Mouse (Mus musculus): Measurements from ENCODE around the gene Gm10153.
"Not testable (repeated sequence)": the region's sequence is repeated elsewhere in the genome, so short reads cannot be mapped to it uniquely, and the experiment has no call there.

- not testable (repeated sequence) for TF ChIP-seq POLR2A (IDR thresholded peaks at IDR 0.05; ENCODE audit: extremely low read depth, insufficient read depth, low read length); CTCF (IDR thresholded peaks at IDR 0.05; ENCODE audit: low read depth, low read length)
These were observed 14.3 kb downstream of the Gm10153 start, which contains the start of gene Krtap5-2 for GRCm38 (mm10) chr7:142175905-142176304.

All from liver, adult 2 months (tissue).